Mouse (Mus musculus): ENCODE measurements around the gene Galm.
A peak's percentile ranks its signal among the peaks of the same experiment; 100 is the strongest.
"Not testable (repeated sequence)": the region's sequence is repeated elsewhere in the genome, so short reads cannot be mapped to it uniquely, and the experiment has no call there.

Gene Galm

DNA sequence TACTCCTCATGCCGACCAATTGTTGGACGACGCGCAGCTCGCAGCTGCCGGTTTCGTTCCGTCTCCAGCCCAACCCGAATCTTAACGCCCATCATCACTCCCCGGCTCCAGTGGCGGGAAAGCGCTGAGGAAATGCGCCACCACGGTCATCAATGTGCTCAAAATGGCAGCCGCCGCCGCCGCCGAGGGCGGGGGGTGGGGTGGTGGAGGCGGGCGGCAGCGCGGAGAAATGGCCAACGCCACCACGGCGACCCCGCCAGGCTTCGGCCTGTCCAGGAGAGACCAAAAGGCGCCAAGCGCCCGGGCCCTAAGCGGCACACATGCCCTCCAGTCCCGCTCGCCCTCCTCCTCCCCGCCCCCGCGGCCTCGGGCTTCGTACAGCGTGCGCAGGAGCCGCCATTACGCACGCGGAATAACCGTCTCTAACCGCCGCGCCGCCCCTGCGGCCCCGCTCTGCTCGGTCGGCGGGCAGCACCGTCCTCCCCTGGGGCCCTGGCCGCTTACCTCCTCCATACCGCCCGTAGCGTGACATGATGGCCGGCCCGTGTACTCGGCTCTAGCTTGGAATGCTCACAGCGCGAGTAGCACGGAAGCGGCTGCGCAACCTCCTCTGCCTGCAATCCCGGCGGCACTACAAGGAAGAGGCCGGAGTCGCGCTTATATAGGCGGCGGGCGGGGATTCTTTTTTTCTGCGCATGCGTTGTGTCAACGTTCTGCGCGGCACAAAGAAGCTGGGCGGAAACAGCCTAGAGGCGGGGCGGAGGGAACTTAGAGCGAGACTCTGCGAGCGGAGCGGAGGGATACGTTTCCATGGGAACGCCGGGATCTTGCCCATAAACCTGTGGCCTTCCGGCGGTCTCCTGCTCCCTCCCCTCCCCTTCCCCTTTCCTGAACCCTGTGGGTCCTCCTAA is 79.7 kb downstream of the Galm start, which contains the start of the genes Srsf7 and Ttc39d:
Srsf7 (minus strand) TSS at position 637 of the 911 bp plus-strand sequence.
Ttc39d (plus strand) TSS at position 790 of the 911 bp plus-strand sequence.
- peak; percentile 99 for DNase-seq (ENCODE audit: low read depth, low spot score)

DNA sequence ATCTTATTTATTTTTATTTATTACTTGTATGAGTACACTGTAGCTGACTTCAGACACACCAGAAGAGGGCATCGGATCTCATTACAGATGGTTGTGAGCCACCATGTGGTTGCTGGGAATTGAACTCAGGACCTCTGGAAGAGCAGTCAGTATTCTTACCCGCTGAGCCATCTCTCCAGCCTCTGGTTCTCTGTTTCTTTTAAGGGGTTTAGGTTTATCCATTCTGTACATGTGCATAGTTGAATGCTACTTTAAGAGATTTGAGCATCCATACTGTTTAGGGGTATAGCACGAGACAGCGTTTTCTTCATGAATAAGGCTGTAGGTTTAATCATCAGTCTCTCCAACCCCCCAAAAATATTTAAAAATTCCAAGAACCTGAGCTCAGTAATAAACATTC is 86.7 kb downstream of the Galm start:
- not testable (repeated sequence) for DNase-seq (ENCODE audit: low read depth, low spot score)

DNA sequence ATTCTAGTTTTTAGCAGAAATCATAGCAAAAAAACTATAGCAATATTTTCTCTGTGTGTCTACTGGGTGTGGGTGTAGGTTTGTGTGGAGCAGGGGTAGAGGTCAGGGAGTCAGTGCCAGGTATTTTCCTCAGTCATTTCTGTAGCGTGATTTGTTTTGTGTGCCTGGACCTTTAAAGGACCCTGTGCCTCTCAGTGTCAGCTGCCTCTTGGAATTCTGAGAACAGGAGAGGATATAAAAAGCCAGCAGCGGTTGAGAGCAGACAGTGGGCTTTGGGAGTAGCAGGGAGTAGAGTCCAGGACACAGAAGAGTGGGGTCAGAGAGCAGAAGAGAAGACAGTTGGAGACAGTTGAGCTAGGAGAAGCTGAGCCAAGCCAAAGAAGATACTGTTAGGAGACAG is 92.9 kb downstream of the Galm start:
- DNase-seq (ENCODE audit: low read depth, low spot score), result no peak

DNA sequence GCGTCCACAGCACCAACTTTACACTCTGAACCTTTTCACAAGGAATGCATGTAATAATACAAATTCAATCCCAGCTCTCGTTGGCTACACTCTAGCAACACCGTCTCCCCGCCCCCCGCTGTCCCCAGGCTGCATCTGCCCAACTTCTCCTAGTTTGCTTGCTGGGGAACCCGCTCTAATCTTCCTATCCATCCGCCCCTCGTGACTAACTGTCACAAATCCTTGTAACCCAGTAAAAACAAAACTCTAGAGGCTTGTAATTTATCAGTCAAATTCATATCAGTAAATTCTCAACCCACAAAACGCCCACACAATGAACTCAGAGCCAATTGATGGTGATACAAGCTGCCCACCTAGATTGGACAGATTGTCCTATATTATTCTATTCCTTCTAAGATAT is 93.9 kb downstream of the Galm start:
- no peak for DNase-seq (ENCODE audit: low read depth, low spot score)

DNA sequence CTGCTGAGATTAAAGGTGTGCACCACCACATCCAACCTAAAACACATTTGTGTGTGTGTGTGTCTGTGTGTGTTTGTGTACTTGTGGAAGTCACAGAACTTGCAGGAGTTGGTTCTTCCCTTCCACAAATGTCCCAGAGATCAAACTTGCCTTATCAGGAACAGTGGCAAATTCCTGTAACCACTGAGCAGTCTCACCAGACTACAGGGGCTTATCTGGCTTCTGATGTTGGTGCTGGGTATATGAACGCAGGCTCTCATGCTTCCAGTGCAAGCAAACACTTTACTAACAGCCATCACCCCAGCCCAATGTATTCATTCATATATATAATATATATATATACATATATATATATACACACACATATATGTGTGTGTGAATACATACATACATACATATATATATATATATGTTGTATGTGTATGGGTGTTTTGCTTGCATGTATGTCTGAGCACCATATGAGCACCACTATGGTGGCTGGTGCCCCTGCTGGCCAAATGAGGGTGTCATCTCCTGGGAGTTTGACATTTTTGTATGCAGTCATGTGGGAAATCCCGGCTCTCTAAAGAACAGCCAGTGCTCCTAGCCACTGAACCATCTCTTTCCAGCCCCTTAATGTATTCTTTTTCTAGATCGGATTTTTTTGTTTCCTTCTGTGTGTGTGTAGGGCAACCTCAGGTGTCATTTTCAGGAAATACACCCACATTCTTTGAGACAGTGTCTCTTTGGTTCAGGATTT is 94.8 kb downstream of the Galm start:
- DNase-seq (ENCODE audit: low read depth, low spot score), result no peak

DNA sequence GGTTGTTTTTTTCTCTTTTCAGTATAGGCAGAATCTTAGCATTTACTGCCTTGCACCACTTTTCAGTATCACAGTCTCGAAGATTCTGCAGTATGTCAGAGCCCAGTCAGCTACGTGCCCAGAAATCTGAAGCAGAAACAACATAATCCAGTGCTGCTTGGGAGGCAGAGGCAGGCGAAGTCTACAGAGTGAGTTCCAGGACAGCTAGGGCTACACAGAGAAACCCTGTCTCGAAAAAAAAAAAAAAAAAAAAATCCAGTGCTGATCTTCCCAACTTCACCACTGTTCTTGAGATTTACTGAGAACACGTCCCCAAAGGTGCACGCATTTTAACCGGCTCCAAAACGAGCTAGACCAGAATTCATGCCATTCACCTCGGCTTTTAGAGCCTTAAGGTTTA is 96.6 kb downstream of the Galm start:
- no peak for DNase-seq (ENCODE audit: low read depth, low spot score)

DNA sequence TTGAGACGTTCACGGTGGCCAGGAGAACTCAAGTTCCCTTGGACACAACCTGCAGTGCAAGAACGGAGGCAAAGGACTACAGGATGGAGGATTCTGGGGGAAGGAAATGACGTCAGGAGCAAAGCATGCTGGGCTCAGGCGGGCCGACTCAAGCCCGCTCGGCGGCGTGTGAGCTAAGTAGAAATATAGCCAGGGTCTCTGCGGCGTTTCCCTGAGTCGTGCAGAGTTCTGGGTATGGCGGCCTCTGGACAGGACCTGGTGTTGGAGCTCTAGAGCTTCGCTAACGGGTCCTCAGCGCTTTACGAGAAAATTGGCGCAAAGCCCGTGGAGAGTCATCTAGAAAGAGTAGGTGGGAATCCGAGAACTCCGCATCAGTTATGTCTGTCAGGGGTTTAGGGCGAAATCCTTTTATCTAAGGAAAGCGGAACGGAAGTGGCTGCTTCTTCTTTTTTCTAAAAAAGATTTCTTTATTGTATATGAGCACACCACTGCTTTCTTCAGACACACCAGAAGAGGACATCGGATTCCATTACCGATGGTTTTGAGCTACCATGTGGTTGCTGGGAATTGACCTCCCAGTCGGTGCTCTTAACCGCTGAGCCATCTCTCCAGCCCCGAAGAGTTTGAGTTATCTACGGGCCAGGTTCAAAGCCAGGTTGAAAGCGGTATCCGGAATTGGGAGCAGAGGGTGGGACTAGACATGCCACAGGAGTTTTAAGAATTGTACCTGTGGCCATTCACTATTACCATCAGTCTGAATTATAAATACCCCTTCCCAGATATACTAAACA is 97.2 kb downstream of the Galm start, which contains the start of gene Gemin6:
Gemin6 (plus strand) TSS at position 116 of the 791 bp plus-strand sequence.
- DNase-seq (ENCODE audit: low read depth, low spot score), result peak; percentile 83

DNA sequence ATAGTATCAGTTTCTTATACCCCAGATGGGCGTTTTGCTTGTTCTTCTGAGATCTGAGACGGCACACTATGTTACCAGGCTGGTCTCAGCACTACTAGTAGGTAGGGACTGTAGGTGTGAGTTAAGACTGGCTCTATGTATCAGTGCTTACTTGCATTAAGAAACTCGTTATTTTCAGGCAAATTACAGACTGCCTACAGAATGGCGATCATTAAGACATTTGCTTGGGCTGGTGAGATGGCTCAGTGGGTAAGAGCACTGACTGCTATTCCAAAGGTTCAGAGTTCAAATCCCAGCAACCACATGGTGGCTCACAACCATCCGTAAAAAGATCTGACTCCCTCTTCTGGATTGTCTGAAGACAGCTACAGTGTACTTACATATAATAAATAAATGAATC is 97.9 kb downstream of the Galm start:
- DNase-seq (ENCODE audit: low read depth, low spot score), result not testable (repeated sequence)

DNA sequence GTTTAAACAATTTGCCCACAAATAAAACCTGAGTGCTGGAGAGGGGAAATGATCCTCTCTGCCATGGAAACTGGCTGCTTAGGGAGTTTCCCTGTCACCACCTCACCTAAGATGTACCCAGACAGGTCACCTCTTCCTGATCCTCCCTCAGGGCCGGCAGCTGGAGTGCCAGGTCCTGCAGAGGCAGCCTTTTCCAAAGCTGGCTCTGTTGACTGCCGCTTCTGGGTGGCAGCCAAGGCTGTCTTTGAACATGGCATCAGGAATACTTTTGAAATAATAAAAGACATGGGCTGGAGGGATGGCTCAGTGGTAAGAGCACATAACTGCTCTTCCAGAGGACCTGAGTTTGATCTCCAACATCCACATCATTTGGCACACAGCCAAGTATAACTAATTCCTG is 102.1 kb downstream of the Galm start:
- DNase-seq (ENCODE audit: low read depth, low spot score), result no peak

DNA sequence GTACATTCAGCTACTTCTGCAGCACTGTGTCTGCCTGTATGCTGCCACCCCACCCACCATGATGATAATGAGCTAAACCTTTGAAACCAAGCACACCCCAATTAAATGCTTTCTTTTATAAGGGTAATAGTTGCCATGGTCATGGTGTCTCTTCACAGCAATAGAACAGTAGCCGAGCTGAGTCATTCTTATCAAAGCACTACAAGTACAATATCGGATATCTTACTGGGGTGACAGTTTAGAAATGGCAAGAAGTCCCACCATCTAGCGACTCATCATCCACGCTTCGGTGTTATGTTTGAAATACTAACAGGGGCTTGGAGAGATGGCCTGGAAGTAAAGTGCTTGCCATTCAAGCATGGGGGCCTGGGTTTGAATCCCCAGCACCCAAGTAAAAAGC is 106.6 kb downstream of the Galm start:
- no peak for DNase-seq (ENCODE audit: low read depth, low spot score)

DNA sequence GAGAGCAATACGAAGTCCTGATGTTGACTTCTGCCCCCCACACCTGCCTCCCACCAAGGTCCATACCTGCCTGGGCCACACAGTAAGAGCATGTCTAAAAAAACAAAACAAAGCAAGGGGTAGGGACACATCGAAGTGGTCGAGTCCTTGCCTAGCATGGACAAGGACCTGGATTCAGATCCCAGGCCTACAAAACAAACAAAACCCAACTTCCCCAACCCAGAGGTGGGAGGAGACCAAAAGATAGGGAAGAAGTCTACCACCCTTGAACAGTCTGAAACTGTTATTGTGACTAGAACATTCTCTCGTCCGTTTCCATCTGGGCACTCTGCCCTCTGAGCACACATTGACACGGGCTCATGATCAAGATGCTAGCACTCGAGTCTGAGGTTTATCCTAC is 107.1 kb downstream of the Galm start:
- no peak for DNase-seq (ENCODE audit: low read depth, low spot score)
